Mouse (Mus musculus) adrenal gland, postnatal 10 days (tissue): ENCODE measurements at regions not wholly inside any gene's neighbourhood (a gene's known extent, or its start where the extent isn't known, plus 50 kb on each side); places are given as distances from the start of the nearest gene placed in this dataset.

ENCODE experiments used
- DNase-seq: peaks from one replicate; pipeline ENCODE4 v3.0.0; 2021; ENCODE audit warnings: mixed read lengths

- no peak for DNase-seq
These were observed 112.2 kb downstream of the Ipo8 start for GRCm38 (mm10) chr6:148719062-148719461.

GRCm38 (mm10) chr6:148710406-148710805, 120.9 kb downstream of the Ipo8 start:
- DNase-seq: no peak

- DNase-seq: no peak
These were observed 122.9 kb downstream of the Ipo8 start for GRCm38 (mm10) chr6:148708389-148708788.

GRCm38 (mm10) chr6:148705711-148706110, 125.6 kb downstream of the Ipo8 start:
- peak; percentile 72 for DNase-seq

GRCm38 (mm10) chr6:148693329-148693728, 137.9 kb downstream of the Ipo8 start:
- no peak for DNase-seq

GRCm38 (mm10) chr6:148687770-148688169, 143.5 kb downstream of the Ipo8 start:
- DNase-seq: peak; percentile 76

- no peak for DNase-seq
These were observed 171.1 kb downstream of the Ipo8 start for GRCm38 (mm10) chr6:148660152-148660551.

GRCm38 (mm10) chr6:148653216-148653615, 178.1 kb downstream of the Ipo8 start:
- DNase-seq: no peak

- no peak for DNase-seq
These were observed 178.8 kb downstream of the Ipo8 start for GRCm38 (mm10) chr6:148652434-148652833.

- no peak for DNase-seq
These were observed 183.6 kb downstream of the Ipo8 start for GRCm38 (mm10) chr6:148647423-148648390.

- DNase-seq: no peak
These were observed 190.7 kb downstream of the Ipo8 start for GRCm38 (mm10) chr6:148640595-148640994.

GRCm38 (mm10) chr6:148634148-148634547, 190.0 kb upstream of the Tmtc1 start:
- no peak for DNase-seq

GRCm38 (mm10) chr6:148627090-148627605, 183.0 kb upstream of the Tmtc1 start:
- DNase-seq: peak; percentile 6

GRCm38 (mm10) chr6:148623119-148623770, 179.1 kb upstream of the Tmtc1 start:
- DNase-seq: no peak

GRCm38 (mm10) chr6:148620034-148620433, 175.8 kb upstream of the Tmtc1 start:
- no peak for DNase-seq

GRCm38 (mm10) chr6:148615931-148616330, 171.7 kb upstream of the Tmtc1 start:
- no peak for DNase-seq

GRCm38 (mm10) chr6:148615442-148615841, 171.3 kb upstream of the Tmtc1 start:
- DNase-seq: no peak

- DNase-seq: no peak
These were observed 164.7 kb upstream of the Tmtc1 start for GRCm38 (mm10) chr6:148608881-148609280.

- no peak for DNase-seq
These were observed 161.0 kb upstream of the Tmtc1 start for GRCm38 (mm10) chr6:148605226-148605625.

- DNase-seq: no peak
These were observed 160.6 kb upstream of the Tmtc1 start for GRCm38 (mm10) chr6:148604790-148605189.

GRCm38 (mm10) chr6:148603878-148604277, 159.7 kb upstream of the Tmtc1 start:
- no peak for DNase-seq

GRCm38 (mm10) chr6:148603460-148603859, 159.3 kb upstream of the Tmtc1 start:
- no peak for DNase-seq

GRCm38 (mm10) chr6:148602894-148603293, 158.7 kb upstream of the Tmtc1 start:
- no peak for DNase-seq
